Mouse (Mus musculus): Measurements from ENCODE around the gene Diaph3. TPM values are rescaled to one million over a fixed set of nuclear protein-coding genes. Genes with fewer than 3 reads are reported as not detected.

Gene Diaph3
- polyA plus RNA-seq, 1 experiment from 2014 or later = 4.1 TPM

GRCm38 (mm10) chr14:86772176-86773150, 368.6 kb downstream of the Diaph3 start:
- Histone ChIP-seq H3K9me3 (ENCODE audit: control insufficient read depth, low read length) (no peaks in the 10 kb centered on the region), H3K4me1 (replicated peaks; ENCODE audit: control insufficient read depth, insufficient read depth, low read length) (no peaks in the 10 kb centered on the region; the same call in 1 of the 2 replicates), H3K36me3 (replicated peaks; ENCODE audit: control insufficient read depth, insufficient read depth) (no peaks in the 10 kb centered on the region), H3K27me3 (ENCODE audit: control insufficient read depth, insufficient read depth, low read length) (no peaks in the 10 kb centered on the region), H3K9ac (no peak overlapping the region), H3K4me2 (replicated peaks) (no peak overlapping the region), H3K27ac (no peak overlapping the region), H3K4me3 (replicated peaks; ENCODE audit: low read length) (no peak overlapping the region)
- ATAC-seq (ENCODE audit: low FRiP score) = no peak
- 45% methylated on average over 14 of the region's 14 CpGs for WGBS
- DNase-seq (ENCODE audit: low spot score) = no peak

GRCm38 (mm10) chr14:86764286-86764685, 376.7 kb downstream of the Diaph3 start:
- no peak for DNase-seq (ENCODE audit: low spot score)
- no peaks in the 10 kb centered on the region for H3K4me1 ChIP-seq (replicated peaks; ENCODE audit: control insufficient read depth, insufficient read depth, low read length)
- H3K36me3 ChIP-seq (replicated peaks; ENCODE audit: control insufficient read depth, insufficient read depth) = no peaks in the 10 kb centered on the region
- 55% methylated on average over 2 of the region's 2 CpGs for WGBS
- H3K4me3 ChIP-seq (replicated peaks; ENCODE audit: low read length) = no peak overlapping the region
- no peak for ATAC-seq (ENCODE audit: low FRiP score)
- no peak overlapping the region for H3K9ac ChIP-seq
- H3K4me2 ChIP-seq (replicated peaks) = no peak overlapping the region
- H3K27ac ChIP-seq = no peak overlapping the region
- H3K27me3 ChIP-seq (ENCODE audit: control insufficient read depth, insufficient read depth, low read length) = no peaks in the 10 kb centered on the region
- H3K9me3 ChIP-seq (ENCODE audit: control insufficient read depth, low read length) = no peaks in the 10 kb centered on the region

- H3K9me3 ChIP-seq (ENCODE audit: control insufficient read depth, low read length) = no peaks in the 10 kb centered on the region
- H3K4me2 ChIP-seq (replicated peaks) = no peak overlapping the region
- no peak for DNase-seq (ENCODE audit: low spot score)
- H3K9ac ChIP-seq = no peak overlapping the region
- H3K27me3 ChIP-seq (ENCODE audit: control insufficient read depth, insufficient read depth, low read length) = no peaks in the 10 kb centered on the region
- ATAC-seq (ENCODE audit: low FRiP score) = no peak
- no peak overlapping the region for H3K4me3 ChIP-seq (replicated peaks; ENCODE audit: low read length)
- WGBS = 90% methylated on average over 9 of the region's 9 CpGs
- no peak overlapping the region for H3K27ac ChIP-seq
- no peaks in the 10 kb centered on the region for H3K4me1 ChIP-seq (replicated peaks; ENCODE audit: control insufficient read depth, insufficient read depth, low read length)
- H3K36me3 ChIP-seq (replicated peaks; ENCODE audit: control insufficient read depth, insufficient read depth) = no peaks in the 10 kb centered on the region
These were observed 383.2 kb downstream of the Diaph3 start for GRCm38 (mm10) chr14:86757604-86758520.

GRCm38 (mm10) chr14:86757132-86757531, 383.9 kb downstream of the Diaph3 start:
- Histone ChIP-seq H3K27me3 (ENCODE audit: control insufficient read depth, insufficient read depth, low read length) (no peaks in the 10 kb centered on the region), H3K9me3 (ENCODE audit: control insufficient read depth, low read length) (no peaks in the 10 kb centered on the region), H3K9ac (no peak overlapping the region), H3K4me1 (replicated peaks; ENCODE audit: control insufficient read depth, insufficient read depth, low read length) (no peaks in the 10 kb centered on the region), H3K4me2 (replicated peaks) (no peak overlapping the region), H3K4me3 (replicated peaks; ENCODE audit: low read length) (no peak overlapping the region), H3K36me3 (replicated peaks; ENCODE audit: control insufficient read depth, insufficient read depth) (no peaks in the 10 kb centered on the region), H3K27ac (no peak overlapping the region)
- 88% methylated on average over 4 of the region's 4 CpGs for WGBS
- DNase-seq (ENCODE audit: low spot score) (no peak), ATAC-seq (ENCODE audit: low FRiP score) (no peak)

- DNase-seq (ENCODE audit: low spot score) (no peak), ATAC-seq (ENCODE audit: low FRiP score) (no peak)
- Histone ChIP-seq H3K36me3 (replicated peaks; ENCODE audit: control insufficient read depth, insufficient read depth) (no peaks in the 10 kb centered on the region), H3K4me1 (replicated peaks; ENCODE audit: control insufficient read depth, insufficient read depth, low read length) (peaks cover 22% of the 10 kb centered on the region), H3K27ac (no peak overlapping the region), H3K27me3 (ENCODE audit: control insufficient read depth, insufficient read depth, low read length) (no peaks in the 10 kb centered on the region), H3K9me3 (ENCODE audit: control insufficient read depth, low read length) (no peaks in the 10 kb centered on the region), H3K9ac (no peak overlapping the region), H3K4me2 (replicated peaks) (no peak overlapping the region), H3K4me3 (replicated peaks; ENCODE audit: low read length) (no peak overlapping the region)
- 71% methylated on average over 7 of the region's 7 CpGs for WGBS
These were observed 390.7 kb downstream of the Diaph3 start for GRCm38 (mm10) chr14:86750351-86750750.

- Histone ChIP-seq H3K36me3 (replicated peaks; ENCODE audit: control insufficient read depth, insufficient read depth) (no peaks in the 10 kb centered on the region), H3K4me2 (replicated peaks) (peak overlapping the region; percentile 45), H3K27me3 (ENCODE audit: control insufficient read depth, insufficient read depth, low read length) (no peaks in the 10 kb centered on the region), H3K9ac (0 out of 2 replicates have a peak overlapping the region, but pooled peaks have one; percentile 24), H3K4me3 (replicated peaks; ENCODE audit: low read length) (no peak overlapping the region), H3K9me3 (ENCODE audit: control insufficient read depth, low read length) (no peaks in the 10 kb centered on the region), H3K4me1 (replicated peaks; ENCODE audit: control insufficient read depth, insufficient read depth, low read length) (peaks cover 22% of the 10 kb centered on the region), H3K27ac (peak overlapping the region; percentile 77)
- WGBS = 37% methylated on average over 4 of the region's 4 CpGs
- DNase-seq (ENCODE audit: low spot score) = no peak
- no peak; the same call in 1 of the 2 replicates for ATAC-seq (ENCODE audit: low FRiP score)
These were observed 391.6 kb downstream of the Diaph3 start for GRCm38 (mm10) chr14:86749425-86749824.

- Histone ChIP-seq H3K4me3 (replicated peaks; ENCODE audit: low read length) (peak overlapping the region; percentile 9), H3K4me2 (replicated peaks) (peak overlapping the region; percentile 45), H3K36me3 (replicated peaks; ENCODE audit: control insufficient read depth, insufficient read depth) (no peaks in the 10 kb centered on the region), H3K9me3 (ENCODE audit: control insufficient read depth, low read length) (no peaks in the 10 kb centered on the region), H3K27me3 (ENCODE audit: control insufficient read depth, insufficient read depth, low read length) (no peaks in the 10 kb centered on the region), H3K27ac (peak overlapping the region; percentile 77), H3K9ac (peak overlapping the region; percentile 24; the same call in 1 of the 2 replicates), H3K4me1 (replicated peaks; ENCODE audit: control insufficient read depth, insufficient read depth, low read length) (peaks cover 22% of the 10 kb centered on the region)
- WGBS = 6% methylated on average over 7 of the region's 7 CpGs
- ATAC-seq (ENCODE audit: low FRiP score) (peak; percentile 99), DNase-seq (ENCODE audit: low spot score) (peak; percentile 84)
These were observed 392.2 kb downstream of the Diaph3 start for GRCm38 (mm10) chr14:86748876-86749275.

GRCm38 (mm10) chr14:86744523-86744922, 396.5 kb downstream of the Diaph3 start:
- Histone ChIP-seq H3K9ac (no peak overlapping the region), H3K27me3 (ENCODE audit: control insufficient read depth, insufficient read depth, low read length) (no peaks in the 10 kb centered on the region), H3K4me3 (replicated peaks; ENCODE audit: low read length) (no peak overlapping the region), H3K4me1 (replicated peaks; ENCODE audit: control insufficient read depth, insufficient read depth, low read length) (peaks cover 13% of the 10 kb centered on the region), H3K9me3 (ENCODE audit: control insufficient read depth, low read length) (no peaks in the 10 kb centered on the region), H3K4me2 (replicated peaks) (no peak overlapping the region), H3K27ac (no peak overlapping the region), H3K36me3 (replicated peaks; ENCODE audit: control insufficient read depth, insufficient read depth) (no peaks in the 10 kb centered on the region)
- DNase-seq (ENCODE audit: low spot score) (no peak), ATAC-seq (ENCODE audit: low FRiP score) (no peak)
- 95% methylated on average over 6 of the region's 6 CpGs for WGBS
